Mouse (Mus musculus) layer of hippocampus, adult 9-11 months (tissue): ENCODE measurements at regions not wholly inside any gene's neighbourhood (a gene's known extent, or its start where the extent isn't known, plus 50 kb on each side); places are given as distances from the start of the nearest gene placed in this dataset.
A peak's percentile ranks its signal among the peaks of the same experiment; 100 is the strongest.

ENCODE experiments used
- DNase-seq: peaks from one replicate; pipeline ENCODE4 v3.0.0; 2022

DNA sequence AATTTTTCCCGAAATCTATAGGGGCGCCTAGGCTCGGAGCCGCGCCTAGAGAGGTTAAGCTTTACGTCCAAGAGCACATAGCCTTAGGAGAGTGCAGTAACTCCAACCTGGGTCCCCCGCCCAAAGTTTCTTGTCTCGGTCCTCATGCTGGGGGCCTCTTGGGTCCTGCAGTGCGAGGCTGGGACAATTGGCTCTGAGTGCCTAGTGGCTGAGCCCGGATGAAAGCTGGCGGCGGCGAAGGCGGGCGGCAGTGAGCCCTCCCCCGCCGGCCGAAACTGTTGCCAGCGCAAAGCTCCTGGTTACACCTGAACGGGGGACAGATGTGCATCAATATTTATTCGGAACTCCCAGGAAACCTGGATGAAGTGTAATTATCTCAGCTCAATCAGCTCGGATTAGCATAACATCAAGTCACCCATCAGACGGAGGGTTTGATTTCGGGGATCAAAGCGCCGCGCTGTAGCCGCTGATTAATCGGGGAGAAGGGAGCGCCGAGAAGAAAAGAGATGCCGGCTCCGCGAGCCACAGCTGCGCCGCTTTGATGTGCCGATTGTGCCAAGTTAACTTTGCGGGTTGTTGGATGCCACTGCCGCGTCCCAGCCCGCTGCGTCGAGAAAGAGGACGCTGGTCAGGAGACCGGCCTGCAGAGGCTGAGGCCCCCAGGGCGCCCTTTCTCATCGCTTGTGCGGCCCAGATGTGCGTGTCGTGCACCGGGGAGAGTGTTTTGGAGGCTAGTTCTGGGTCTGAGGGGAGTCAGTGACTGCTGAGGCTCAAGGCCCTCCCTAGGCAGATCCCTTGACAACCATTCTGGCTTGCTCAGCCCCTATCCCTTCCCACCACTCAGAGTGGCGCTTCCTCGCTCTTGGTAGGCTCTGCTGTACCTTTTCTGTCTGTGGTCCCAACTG, 123.7 kb upstream of the 4931429L15Rik start:
- DNase-seq: no peak

DNA sequence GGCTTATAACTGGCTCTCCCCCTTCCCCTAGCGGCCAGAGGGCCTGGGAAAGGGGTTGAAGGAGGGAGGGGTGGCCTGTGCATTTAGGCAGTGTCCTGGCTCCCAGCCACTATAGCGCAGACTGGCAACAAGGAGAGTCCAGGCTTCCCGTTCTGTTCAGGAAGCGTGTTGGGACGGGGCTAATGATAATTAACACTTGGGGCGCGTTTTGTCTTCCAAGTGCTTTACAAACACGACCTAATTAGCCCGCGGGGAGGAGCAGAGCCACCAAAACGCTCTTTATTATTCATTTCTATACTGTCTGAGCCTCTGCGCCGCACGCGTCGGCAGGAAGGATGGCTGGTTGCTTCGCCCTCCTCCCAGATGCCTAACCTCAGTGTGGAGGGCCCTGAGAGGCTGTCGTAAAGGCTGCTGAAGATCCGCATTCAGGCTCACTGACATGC, 123.0 kb upstream of the 4931429L15Rik start:
- no peak for DNase-seq

DNA sequence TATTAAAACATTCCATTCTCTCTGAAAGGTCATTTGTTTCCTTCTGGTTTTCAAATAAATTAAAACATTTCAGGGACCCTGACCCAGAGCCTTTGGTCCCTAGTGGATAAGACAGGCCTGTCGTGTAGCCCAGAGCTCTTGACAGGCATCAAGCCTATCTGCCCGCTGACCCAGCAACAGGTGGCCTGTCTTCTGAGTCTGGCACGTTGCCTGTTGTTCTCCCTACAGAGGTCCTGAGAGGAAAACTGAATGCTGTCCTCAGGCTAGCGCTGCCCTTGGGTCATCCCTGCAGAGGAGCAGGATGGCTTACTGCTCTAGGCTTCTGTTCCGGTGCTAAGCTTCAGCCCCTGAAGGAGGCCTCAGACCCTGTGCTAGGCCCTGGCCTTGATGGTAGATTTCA, 120.4 kb upstream of the 4931429L15Rik start:
- no peak for DNase-seq

DNA sequence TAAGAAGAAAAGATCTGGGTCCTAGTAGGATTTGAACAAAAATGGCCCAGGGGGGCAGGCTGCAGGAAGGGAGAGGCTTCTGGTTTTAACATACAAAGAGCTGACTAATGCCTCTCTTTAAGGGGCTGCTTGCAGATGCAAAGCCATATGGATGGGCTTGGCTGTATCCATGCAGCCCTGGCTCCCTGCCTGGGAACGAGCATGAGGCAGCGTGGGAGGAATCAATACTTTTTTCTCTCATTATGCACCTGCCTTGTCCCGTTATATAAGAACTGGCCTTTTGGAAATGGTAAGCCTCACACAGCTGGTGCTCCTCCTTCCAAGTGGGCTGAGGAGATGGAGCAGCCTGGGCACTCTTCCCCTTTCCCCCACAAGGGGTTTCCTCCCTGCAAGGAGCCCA, 114.9 kb upstream of the 4931429L15Rik start:
- DNase-seq: peak; percentile 95

DNA sequence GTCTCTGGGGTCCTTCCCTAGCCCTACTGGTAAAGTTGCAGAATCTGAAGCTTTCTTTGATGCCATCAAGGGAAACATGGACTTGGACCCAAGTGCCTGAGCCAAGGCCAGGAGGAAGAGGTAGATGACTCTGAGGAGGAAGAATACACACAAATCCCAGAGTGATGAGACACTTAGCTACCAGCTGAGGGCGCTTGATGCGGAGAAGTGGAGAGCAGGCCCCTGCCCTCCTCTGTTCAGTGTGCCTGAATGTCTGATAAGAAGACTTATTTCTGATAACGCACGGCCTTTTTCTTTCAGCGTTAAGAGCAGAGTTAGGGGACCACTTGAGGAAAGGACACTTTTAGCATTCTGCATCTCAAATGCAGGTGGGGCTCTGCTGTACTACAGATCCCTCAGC, 113.9 kb upstream of the 4931429L15Rik start:
- DNase-seq: no peak

DNA sequence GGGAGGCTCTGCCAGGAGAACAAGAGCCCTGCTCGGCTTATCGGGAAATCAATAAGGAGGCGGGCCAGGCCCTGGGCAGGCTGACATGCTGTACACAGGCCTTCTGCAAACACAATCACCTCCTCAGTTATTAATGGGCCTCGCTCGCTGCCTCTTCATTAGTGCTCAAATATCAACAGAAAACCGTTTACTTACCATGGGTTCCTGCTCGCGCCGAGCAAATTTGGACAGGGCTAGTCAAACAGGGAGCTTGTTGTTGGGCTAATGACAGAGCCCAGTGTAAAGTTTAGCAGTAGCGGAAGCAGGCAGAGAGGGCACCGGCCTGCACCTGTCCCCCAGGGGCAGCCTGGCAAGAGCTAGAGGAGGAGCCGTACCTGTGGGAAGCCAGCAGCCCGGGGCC, 111.3 kb upstream of the 4931429L15Rik start:
- DNase-seq: no peak

DNA sequence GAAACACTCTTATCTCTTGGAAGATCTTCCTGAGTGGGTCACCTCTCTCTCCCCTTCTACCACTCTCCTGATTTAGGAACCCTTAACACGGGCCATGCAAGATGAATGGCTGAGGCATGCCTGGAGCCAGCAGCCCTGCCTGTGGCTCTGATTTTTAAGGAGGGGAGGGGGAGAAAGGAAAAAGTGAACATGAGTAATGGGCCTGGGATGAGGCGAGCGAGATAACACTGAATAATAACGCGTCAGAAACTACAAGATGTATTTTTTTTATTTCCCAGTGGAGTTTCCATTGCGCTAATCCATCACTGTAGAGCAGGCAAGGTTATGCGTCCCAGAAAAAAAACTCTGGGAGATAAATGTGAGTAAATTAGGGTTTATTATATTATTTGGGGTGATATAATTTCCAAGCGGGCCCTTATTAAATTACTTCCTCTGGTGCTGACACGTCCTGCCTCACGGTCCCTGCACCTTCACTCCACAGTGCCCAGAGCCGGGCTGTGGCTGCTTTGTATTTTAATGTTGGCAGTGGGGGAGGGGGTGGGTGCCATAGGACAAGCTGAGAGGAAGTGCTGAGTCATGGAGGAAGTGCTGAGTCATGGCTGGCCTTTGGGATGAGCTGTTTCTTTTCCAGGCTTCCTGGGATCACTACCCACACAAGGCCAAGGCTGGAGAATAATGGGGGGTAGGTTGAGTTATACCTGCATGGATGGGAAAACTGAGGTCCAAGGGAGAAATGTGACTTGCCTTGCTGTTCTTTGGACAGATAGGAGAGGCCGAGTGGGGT, 103.6 kb upstream of the 4931429L15Rik start:
- DNase-seq: no peak

DNA sequence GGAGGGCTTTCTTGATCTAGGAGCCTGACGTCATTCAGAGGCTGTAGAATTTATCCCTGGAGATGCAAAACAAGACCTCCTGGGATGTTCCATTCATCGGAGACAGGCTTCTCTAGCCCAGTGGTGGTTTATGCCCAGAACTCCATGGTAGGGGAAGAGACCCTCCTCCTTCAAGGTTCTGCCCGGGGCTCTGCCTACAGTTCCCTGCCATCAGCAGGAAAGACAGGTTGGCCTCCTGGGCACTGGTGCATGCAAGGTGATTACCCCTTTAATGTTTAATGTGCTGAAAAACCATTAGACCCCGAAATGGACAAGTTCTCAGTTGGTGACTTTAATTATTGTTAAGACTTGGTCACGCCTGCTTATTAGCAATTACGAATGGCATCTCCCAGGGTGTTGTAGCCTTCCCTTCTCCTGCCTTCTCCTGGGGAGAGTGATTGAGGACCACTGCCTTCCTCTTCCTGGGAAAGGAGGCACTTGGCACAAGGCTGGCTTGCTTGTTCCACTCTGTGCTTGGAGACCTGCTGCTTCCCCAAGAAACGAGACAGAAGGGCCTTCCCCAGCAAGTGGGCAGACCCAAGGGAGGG, 102.0 kb upstream of the 4931429L15Rik start:
- no peak for DNase-seq

DNA sequence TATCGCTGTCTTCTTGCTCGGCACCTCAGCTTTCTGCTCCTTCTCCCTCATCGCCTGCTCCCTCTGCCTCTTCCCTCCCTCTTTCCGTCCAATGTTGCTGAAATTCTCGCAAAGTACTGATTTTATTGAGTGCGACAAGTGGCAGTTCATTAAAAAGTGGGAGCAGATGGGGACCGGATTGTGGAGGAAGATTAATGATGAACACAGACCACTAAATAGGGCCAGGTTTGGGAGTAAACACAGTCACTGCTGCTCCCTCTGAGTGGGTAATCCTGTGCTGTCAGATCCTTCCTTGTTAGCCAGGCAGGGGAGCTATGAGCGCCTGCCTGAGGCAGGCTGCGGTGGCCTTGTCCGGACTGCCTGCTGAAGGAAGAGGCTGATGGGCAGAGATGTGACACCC, 91.9 kb upstream of the 4931429L15Rik start:
- peak; percentile 53 for DNase-seq

DNA sequence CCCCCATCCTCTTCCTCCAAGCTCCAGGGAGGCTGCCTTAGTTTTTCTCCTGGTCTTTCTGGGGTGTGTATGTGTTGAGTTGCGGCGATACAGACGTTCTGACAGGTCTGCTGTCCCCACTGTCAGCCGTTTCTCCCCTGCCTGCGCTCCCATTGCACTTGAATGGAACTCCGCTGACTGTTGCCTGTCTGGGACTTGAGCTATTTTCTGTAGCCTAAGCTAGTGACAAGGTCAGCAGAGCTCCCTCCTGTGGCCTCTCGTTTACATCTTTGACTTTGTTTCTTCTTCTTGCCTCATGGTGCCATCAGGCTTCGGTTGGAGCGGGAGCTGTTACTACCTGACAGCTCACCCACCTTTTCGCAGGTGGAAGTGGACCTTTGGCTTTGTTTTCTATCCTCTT, 89.0 kb upstream of the 4931429L15Rik start:
- no peak for DNase-seq

DNA sequence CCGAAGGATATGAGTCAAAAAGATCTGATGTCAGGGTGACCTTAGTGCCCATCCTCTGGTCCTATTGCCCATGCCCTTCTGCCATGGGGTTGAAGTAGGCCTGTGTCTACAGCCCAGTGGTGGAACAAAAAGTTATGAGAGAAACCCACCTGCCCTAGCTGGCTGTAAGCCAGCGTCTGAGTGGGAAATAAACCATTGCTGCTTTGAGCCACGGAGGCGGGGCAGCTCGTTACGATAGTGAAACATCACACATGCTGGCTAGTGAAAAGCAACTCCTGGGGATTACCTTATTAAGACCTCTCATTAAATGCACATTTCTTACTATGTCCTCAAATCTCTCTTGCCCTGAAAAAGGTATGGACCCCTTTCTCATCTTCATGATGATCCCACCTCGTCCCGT, 86.8 kb upstream of the 4931429L15Rik start:
- DNase-seq: no peak

DNA sequence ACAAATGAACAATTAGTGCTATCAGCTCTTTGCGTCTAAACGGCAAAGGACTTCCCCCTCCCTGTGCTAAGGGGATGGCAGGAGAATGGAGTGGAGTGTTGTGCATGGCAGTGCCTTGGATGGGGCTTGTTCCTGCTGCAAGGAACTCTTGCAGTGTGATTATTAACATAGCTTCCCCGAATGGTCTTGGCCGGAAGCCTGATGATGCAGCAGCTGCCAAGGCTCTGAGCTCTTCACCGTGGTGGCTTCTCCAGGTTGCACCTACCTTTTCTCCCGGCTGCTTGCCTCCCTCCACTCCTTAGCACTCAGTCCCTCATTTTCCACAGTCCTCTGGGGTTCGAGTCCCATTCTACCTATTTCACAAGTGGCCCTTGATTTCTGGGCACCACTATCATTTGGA, 76.8 kb upstream of the 4931429L15Rik start:
- no peak for DNase-seq

DNA sequence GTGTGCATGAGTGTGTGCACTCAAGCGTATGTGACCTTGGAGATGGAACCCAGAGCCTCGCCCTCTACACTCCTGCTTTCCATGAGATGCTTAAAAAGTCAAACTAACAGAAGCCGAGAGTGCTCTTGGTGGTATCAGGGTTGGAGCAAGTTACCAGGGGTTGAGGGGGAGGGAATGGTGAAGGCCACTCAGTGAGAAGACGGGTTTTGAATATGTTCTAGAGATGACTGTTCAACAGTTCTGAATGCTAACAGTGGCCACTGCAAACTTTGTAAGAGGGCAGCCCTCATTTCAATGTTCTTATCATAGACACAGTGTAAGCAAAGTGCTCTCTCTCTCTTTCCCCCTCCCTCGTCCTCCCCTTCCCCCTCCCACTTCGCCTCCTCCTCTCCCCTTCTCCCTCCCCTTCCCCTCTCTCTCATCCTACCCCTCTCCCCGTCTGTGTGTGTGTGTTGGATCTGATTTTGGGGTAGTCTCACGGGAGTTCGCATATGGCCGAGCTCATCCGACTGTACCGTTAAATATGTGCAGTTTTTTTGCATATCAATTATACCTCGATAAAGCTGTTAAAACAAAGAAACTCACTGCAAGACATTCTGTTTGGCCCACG, 75.5 kb upstream of the 4931429L15Rik start:
- no peak for DNase-seq

DNA sequence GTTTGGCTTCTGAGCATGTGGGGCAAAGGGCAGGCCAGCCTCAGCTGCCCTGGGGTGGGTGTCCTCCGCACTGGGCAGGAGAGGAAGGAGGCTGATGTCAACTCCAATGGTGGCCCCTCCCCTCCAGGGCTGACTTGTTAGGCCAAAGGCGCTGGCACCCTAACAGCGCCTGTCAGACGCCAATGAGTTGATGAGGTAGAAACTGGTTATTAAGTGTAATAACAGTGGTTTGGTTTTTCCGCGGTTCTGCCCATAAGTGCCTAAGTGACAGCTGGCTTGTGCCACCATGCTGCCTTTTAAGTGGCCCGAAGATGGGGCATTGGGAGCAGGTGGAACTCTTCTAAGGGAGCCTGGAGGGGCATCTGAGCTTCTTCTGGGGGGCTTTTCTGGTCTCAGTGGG, 74.5 kb upstream of the 4931429L15Rik start:
- DNase-seq: no peak

DNA sequence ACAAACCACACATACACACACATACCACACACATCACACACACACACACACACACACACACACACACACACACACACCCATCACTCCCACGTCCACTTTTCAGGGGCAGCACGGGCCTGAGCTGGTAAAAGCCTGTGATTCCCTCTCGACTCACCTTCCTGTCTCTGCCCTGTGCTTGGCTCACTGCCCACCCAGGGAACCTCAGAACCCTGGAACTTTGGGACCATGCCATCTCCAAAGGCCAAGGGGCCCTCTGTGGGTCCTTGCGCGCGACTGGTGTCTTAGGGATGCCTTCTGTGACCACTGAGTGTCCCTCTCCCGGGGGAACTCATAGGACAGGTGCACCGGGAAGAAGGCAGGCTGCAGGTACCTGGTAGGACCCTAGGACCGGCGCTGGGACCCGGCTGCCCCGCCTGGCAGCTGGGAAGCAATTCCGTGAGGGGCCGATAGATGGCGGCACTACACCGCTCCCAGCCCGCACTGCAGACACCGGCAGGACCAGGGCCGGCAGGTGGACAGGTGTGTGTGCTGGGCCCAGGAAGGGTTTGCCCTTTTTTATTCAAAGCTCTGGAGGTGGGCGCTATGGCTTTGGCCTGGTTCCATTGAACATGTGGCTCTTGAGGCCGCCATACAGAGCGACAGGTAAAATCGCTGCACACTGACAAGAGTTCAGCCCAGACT, 73.0 kb upstream of the 4931429L15Rik start:
- DNase-seq: peak; percentile 25

DNA sequence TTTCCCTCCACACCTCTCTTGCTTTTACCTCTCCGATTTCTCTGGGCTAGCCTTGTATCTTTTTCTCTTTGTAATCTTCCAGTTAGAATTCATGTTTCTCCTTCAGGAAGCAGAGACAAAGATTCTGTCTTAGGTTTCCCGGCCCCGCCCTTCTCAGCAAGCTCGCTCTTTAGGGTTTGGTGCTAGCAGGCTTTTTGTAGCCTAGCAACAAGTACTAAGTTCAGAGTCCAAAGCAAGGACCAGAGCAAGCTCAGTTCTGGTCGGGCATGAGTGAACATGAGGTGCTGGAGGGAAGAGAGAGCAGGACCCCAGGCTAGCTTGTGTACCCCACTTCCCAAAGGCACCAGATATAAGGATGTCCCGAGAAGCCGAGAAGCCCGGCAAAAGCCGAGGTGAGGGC, 70.0 kb upstream of the 4931429L15Rik start:
- no peak for DNase-seq

DNA sequence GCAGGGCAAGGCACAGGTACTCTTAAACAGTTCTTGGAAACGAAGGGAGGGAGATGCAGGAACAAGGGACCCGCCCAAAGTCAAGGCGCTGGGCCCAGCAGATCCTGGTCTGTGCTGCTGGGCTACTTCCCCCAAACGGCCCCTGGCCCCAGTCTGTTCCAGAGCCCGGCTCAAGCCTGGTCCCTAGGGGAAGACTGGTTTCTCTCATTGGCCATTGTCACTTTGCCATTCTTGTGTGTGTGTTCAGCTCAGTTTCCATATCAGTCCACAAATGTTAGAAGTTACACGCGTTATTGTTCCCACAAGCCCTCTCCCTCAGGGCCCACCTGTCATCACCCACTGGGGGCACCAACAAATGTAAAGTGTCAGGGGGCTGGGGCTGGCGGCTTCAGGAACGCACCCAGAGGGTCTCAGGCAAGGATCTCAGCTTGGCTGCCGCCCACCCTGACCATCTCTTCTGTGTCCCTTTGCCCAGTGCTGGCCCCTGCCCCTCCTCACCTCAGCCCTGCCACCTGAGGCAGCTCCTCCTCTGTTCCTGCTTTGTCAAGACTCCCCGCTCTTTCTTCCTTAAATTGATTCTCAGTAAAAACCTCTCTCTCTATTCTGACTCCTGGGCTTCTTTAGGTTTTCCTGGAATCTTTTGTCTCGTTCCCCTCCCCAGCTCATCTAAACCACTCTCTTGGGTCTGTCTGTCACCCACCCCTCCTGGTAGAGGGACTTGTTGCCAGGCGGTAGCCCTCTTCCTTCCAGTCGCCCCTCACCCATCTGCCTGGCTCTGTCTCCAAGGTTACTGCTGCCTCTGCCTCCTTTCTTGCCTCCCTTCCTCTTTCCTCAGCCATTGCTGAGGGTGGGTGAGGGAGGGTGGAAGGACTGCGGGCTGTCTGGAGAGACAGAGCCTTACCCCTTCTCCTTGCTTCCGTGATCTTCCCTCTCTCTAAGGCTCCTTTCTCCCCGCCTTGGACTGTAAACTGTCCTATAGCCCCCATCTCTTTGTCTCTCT, 69.2 kb upstream of the 4931429L15Rik start:
- DNase-seq: no peak

DNA sequence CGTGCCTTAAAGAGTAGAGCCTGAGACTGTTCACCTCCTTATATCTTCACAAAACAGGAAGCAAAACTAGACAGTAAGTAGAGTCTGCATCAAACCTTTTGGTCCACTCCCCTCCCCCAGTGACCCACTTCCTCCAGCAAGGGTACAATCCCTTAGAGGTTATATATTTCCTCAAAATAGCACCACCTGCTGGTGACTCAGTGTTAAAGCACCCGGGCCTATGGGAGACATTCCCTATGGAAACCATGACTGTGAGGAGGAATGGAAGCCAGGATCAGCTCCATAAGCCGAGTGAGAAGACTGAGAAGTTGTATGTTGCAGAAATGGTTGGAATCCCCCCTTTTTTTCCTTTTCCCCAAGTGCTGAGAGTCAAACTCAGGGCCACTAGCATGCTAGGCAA, 66.5 kb upstream of the 4931429L15Rik start:
- DNase-seq: no peak

DNA sequence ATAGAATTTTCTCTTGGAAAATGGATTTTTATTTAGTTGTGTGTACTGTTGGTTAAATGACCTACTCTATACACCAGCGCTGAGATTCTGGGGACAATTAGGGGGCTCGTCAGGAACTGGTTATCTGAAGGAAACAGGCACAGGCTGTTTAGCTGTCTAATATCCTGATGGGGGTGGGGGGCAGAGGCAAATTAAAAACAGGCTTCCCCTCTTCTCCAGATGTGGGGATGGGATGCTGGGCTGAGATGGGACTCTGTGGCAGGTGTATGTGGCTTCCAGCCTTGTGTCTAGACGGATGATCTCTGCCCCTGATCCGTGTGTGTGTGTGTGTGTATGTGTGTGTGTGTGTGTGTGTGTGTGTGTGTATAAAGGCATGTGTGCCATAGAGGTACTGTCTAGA, 61.6 kb upstream of the 4931429L15Rik start:
- no peak for DNase-seq

DNA sequence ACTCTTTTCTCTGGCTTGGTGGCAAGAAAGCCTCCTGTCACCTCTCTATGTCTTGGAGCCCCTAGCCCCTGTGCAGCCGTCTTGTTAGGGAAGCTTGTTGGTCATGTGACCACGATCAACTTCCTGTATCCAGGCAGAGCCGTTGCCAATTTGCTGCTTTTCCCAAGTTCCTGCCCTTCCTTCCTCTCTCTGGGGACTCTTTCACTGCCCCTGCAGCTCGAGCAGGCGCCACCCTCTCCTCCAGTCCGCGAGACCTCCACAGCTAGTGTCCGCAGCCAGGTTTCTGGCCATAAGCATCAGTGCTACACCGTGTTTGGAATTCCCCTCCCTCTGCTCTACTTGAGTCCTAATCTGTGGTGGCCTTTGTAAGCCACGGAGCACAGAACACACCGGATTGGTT, 59.7 kb upstream of the 4931429L15Rik start:
- no peak for DNase-seq

DNA sequence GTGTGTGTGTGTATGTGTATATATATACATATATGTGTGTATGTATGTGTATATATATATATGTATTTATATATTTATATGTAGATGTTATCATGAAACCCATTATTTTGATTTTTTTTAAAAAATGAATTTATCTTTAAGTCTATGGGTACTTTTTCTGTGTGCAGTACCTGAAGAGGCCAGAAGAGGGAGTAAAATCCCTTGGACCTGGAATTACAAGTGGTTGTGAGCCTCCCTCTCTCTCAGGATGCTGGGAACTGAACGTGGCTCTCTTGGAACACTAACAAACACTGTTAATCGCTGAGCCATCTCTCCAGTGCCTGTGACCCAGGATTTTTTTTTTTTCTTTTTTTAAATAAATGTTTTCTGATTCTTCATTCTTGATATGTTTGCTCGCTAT, 58.6 kb upstream of the 4931429L15Rik start:
- no peak for DNase-seq
